Mouse (Mus musculus) retina, postnatal 7 days (tissue): Measurements from ENCODE around the gene Gm20817.
"Not testable (repeated sequence)": the region's sequence is repeated elsewhere in the genome, so short reads cannot be mapped to it uniquely, and the experiment has no call there.

Source experiments
- DNase-seq: peaks from one replicate; pipeline ENCODE4 v3.0.0-alpha.2; 2012; ENCODE audit warnings: low read depth, low spot score

Gene Gm20817

GRCm38 (mm10) chrY:68832628-68833027, at the start of gene Gm20817:
Gene Gm20817, minus strand, starts transcription at chrY:68832728.
- DNase-seq: not testable (repeated sequence)
